Mouse (Mus musculus) inflammation-experienced regulatory T-cells, adult 6 months (primary cell): Measurements from ENCODE around the gene Dennd1b. TPM values are rescaled to one million over a fixed set of nuclear protein-coding genes. Genes with fewer than 3 reads are reported as not detected.

Experiments
- ATAC-seq: one replicate; pipeline ENCODE4 v1.8.0; 2017
- polyA plus RNA-seq, 3 experiments: library from polyadenylated mRNA; unstranded; fragments of 100-300 nt; shearing (Covaris generic); gene quantifications; one replicate each; pipeline ENCODE4 v1.2.1; 2017

The Dennd1b gene
- polyA plus RNA-seq, 3 experiments from 2014 or later, result 21.6 to 24.5 (median 22.3) TPM

DNA sequence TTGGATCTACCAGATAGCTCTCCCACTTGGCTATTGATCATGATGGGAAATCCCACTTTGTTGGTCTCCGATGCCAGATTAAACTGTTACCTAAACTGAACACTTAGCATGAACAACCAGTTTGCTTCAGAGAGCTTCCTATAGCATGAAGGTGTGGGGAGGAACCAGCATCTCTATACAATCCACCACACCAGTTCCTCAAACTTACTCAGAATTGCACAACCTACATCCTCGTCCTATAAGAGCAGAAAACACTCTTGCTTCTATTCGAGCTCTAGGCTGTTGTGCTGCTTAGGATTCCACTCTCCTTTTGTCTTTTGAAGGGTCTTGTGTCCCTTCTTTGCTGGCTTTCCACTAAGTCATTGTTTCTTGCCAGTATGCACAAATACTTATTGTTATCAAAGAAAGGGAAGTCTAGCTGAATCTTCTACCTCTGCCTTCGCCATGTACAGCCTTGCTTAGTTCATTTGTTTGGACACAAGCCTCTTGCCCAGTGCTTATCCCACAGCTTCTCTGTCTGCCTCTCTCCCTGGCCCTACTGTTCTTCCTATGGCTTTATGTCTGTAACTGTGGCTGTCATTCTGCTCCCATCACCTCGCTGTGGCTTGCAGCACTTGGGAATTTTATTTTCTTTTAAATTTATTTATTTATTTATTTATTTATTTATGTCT is 52.0 kb downstream of the Dennd1b start:
- ATAC-seq, result no peak

DNA sequence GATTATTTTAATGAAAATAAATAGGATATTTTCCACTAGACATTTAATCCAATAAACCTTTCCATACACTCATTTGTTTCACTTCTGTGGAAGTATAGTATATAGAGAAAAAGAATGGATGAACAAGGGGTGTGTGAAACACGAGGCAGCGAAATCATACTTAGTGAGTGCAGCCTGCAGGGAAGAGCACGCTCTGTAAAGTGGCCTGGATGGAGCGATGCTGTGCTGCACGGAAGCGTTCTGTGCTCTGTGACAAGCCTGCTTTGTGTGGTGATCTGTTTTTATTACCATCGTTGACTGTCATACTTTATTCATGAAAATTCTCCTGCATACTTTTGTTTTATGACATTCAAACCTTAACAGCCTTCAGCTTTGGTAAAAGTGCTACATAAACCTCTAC is 58.1 kb downstream of the Dennd1b start:
- no peak for ATAC-seq

DNA sequence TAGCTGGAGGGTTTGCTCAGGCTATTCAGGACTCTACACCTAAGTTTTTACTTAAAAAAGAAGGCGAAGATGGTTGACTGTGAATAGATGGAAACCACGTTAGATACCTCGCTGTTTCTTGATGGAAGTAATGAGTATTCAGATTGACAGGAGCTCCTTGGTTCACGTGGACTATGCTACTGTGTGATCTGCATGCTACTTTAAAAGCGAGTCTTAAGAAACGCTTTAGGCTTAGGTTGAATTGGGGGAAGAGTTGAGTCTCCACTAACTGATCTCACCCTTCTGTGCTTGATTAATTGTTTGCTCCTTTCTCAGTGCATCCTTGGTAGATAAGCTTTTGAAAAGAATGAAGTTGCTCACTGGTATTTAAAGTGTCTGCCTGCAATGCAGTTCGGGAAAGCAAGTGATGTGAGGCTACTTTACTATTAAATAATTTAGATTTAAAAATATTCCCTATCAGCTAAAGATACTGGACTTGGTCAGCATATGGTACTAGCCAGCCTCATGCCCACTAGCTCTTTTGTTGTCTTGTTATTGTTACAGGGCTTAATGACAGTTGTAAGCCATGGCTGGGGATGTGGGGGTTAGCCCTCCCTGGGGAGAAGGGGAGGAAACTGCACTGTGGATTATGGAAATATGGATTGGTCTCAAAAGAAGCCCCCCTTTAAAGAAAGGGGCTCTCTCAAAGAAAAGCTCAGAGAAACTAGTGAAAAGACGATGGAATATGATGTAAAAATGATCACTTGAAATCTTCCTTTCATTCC is 62.8 kb downstream of the Dennd1b start:
- ATAC-seq, result no peak

DNA sequence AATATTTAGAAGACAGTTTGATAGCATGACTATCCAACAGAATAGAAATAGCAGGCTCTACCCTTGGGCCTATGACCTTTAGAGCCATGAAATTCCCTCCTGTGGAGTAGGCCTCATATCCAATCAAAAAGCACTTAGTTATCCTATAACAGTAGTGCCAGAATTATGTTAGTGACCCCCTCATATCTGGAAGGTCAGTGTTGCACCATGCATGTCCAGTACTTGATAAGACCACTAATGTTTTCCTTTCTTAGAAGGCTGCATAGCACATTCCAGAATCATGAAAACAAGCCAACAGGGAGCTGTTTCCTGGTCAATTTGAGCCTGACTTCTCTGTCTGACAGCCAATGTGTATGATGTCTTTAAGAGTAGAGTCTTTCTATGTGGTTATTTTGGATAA is 66.3 kb downstream of the Dennd1b start:
- no peak for ATAC-seq

DNA sequence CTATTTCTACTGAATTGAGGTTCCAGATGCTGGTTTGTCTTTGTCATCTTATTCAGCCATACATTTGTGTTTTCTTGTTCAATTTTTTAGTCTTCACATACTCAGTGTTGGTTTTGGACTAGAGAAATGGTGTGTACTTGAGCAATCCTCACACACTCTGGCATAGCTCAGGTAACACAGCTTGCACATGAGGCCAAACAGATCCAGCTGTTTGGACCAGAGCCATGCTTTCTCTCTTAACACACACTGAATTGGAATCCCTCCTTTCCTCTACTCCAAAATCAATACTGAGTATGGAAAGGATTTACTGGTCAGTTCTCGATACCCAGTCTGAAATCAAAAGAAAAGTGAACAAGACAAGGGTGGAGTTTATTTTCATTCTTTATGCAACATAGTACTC is 69.2 kb downstream of the Dennd1b start:
- ATAC-seq, result no peak

DNA sequence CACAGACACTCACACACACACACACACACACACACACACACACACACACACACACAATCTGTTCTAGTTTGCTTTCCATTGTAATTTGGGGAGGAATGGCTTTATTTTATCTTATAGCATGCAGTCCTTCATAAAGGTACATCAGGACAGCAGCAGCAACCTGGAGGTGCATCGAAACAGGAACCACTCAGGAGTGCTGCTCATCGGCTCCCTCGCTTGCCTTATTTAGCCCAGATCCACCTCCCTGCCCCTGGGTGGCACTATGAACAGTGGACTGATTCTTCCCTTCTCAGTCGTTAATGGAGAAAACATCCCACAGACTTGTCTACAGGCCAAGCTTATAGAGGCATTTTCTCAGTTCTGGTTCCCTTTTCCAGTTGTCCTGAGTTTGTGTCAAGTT is 71.9 kb downstream of the Dennd1b start:
- ATAC-seq, result no peak

DNA sequence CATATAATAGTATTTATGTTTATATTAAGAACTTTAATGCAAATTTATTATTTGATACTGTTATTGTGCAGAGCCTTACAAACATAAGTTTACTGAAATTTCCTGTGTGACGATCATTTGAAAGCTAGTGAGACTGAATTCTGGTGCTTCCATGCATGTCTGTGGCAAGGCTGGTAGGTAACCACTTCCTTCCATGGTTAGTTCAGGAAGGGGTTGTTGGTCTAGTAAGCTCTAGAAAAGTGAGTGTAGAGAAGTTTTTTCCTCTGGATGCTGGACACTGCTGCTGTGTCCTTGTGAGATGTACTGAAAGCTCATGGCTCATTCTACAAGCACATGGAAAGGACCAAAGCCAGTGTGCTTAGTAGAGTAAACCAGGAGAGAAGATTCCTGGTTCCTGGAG is 73.1 kb downstream of the Dennd1b start:
- peak; percentile 43 for ATAC-seq

DNA sequence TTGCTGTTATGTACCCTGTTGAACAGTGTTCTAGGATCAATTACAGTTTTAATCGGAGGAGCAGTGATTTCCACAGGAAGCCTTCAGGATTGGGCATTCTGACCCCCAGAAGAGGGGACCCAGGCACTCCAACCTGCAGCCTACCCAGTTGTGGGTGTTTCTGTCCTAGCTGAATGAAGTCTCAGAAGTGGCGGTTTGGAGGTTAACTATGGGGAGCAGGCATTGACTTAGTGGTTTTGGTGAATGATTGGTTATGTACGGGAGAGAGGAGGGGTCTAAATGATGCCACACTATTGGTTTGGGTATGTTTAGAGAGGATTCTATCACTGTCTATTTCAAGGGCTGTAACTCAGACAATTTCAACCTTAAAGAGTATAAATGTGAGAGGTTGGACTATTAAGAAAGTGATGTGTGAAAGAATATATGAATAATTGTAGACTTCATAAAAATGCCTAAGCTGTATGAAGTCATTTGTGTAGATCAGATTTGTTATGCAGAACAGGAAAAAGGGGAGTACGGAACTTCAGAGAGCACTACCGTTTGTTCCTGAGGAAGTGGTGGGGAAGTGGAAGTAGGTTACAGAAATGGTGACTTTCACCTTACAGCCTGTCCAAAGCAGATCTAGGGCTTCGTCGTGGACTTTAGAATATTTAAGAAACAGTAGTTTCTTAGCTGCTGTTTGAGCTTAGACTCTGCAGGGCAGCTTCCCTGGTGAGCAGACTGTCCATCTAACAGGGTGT is 73.7 kb downstream of the Dennd1b start:
- ATAC-seq, result no peak

DNA sequence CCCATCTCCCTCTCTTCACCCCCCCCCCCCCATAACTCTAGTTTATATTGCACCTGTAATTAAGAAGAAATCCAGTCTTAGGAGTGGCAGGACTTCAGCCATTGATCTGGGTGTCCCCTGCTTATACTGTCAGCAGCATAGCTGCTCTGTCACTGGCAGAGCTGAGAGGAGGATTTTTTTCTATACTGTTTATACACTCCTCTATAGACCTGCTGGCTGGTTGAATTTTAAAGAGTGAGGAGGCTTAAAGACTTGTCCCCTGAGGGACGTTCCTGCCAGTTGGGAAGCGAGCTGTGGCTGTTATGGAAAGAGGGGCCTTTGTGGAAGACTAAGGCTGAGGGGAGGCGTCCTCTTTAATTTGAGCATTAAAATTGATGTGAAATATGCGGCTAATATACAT is 74.8 kb downstream of the Dennd1b start:
- ATAC-seq, result no peak

DNA sequence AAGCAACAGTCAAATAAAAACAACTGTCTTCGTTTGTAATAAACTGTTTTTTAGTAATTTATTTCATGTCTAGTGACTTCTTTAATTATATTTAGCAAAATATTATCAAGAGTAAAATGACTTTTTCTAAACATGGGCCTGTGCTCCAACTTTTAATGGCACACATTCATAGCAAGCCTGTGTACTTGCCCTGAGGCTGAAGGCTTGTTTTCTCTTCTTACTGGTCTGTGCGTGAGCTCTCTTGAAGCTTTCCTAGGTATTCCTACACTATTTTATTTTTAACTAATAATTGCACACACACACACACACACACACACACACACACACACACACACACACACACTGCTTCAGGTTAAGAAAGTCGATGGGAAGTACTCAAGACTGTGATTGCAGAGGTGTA is 75.4 kb downstream of the Dennd1b start:
- no peak for ATAC-seq

DNA sequence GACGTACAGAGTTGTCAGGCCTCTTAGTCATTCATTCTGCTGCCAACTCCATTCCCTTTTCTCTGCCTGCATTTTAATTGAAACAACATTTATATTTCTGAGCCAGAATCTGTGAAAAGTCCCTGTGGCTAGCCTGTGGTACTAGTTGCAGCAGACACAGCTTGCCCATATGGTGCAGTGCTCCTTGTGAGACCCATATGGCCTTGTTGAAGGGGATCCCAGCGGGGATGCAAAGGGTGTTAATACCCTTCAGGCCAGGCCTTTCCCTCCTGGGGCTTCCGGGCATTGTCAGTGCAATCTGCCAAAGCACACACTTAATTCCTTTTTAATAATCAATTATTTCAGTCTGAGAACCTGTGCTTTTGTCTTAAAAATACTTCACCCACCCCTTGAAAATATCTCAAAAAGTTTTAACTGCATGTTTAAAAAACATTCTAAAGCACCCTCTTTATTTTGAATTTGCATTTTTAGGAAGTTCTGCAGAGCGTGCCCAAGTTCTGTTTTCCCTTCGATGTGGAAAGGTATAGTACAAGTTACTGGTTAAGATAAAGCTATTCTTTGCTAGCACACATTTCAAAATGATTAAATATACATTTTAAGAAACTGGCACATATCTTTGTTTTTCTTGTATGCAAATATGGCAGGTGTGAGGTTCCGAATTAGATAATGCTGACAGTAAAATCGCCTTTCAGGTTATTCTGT is 76.4 kb downstream of the Dennd1b start:
- no peak for ATAC-seq

DNA sequence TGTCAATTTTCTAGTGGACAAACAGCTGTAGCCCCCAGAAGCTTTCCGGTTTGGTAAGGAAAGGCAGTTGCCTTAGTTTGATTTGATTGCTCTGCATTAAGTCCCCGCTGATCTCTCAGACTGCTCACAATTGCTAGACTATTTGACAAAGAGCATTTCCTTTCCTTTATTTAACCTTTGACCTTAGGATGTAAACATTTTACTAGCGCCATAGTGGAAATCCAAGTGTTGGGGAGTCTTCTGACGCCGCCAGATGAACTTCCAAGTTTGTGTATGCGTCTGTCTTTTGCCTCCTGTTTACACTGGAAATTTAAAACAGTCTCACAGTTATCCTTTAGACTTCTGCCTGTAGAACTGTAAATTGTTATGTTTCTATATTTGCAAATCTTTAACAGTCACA is 85.8 kb downstream of the Dennd1b start:
- no peak for ATAC-seq

DNA sequence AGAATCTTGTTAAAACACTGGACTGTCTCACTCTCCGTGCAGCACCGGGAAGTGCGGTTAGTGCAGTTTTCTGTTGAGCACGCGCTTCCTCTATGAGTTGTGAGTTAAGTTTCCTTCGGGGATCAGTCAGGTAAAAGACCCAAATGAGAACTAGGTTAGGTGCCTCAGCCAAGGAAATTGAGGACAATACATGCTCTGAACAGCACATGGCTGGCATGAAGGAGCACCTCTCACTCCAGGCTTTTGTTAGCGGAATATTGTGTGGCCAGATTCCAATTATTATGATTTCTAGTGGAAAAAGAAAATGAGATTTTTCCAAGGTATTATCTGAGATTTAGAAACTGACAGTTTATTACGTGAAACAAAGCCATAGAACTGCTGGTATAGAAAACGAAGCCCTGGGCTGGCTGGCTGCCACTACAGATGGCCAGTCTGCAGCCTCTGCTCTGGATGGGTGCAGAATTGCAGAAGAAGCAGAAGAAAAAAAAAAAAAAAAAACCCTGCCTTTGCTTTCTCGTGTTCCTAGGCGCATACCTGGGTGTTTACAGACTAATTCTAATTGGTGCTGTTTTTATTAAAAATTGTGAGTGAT is 86.7 kb downstream of the Dennd1b start:
- no peak for ATAC-seq

DNA sequence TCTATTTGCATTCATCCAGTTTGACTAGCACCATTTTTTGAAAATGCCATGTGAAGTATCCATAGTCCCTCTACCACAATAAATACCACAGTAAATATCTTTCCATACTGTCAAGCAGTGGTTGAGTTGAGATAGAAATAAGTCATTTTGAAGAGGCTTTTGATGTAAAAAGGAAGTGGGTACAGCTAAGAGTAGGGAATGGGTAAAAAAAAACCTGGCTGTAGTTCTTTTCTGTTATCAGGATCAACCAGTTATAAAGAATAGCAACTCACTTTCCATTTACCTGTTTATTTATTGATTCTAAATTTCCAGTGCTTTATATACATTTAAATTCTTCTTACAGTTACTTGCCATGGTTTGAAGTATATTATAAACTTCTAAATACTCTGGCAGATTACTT is 89.8 kb downstream of the Dennd1b start:
- no peak for ATAC-seq

DNA sequence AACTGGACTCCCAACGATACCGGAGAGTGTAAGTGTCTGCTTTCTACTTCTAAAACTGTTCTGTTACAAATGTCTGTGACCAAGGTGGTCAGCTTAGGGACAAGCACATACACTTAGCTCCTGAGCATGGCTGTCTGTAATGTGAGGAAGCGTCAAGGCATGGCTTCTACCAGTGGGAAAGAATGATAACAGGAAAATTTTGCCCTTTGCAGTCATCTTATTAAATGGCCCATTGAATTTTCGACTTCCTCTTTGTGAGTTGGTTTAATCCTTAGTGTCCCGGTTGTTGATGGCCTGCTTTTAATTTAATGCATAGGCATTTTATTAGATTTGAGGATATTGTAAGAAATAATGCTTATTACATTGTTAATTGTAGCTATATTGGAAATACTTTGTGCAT is 97.1 kb downstream of the Dennd1b start:
- ATAC-seq, result no peak

DNA sequence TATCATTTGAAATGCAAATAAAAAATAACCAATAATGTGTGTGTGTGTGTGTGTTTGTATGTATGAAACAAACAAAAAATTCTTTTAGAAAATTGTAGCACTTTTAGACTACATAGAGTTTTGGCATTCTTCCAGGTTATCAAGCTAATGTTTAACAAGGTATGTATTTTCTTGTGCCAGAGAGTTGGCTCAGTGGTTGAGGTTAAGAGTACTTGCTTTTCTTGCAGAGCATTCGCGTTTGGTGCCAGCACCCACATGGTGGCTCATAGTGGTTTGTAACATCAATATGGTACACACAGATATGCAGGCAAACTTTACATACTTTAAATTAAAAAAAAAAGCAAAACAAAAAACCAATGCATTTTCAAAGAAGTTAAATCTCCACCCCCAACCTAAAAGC is 101.5 kb downstream of the Dennd1b start:
- ATAC-seq, result no peak

DNA sequence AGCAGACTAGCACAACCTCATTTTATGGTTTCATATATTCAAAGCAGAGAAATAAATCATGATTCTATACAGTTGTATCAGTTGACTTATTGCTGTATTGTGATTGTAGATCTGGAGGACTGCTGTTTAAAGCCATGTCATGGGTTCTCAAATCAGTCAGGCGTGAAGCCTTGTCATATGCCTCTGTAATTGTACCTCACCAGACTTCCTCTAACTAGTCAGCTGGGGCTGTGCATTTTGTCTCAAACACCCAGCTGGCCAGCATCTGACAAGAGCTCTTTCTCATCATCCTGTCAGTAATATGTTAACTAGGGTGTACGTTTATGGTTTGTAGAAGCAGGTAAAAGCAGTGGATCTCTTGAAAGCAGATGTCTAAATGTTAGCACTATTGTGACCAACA is 104.0 kb downstream of the Dennd1b start:
- no peak for ATAC-seq

DNA sequence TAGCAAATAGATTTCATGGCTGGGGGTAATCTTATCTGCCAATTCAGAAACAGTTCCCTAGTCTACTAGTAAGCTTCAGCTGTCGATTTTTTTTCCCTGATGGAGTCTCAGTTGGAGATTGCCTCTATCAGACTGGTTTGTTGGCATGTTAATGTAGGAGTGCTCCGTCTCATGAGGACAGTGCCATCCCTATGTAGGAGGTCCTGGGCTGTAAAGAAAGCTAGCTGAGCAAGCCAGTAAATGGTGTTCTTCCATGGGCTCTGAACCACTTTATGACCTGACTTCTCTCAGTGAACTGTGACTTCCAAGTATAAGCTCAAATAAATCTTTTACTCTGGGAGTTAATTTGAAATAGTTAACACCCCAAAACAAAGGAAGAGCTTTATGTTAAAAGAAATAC is 107.8 kb downstream of the Dennd1b start:
- ATAC-seq, result no peak

DNA sequence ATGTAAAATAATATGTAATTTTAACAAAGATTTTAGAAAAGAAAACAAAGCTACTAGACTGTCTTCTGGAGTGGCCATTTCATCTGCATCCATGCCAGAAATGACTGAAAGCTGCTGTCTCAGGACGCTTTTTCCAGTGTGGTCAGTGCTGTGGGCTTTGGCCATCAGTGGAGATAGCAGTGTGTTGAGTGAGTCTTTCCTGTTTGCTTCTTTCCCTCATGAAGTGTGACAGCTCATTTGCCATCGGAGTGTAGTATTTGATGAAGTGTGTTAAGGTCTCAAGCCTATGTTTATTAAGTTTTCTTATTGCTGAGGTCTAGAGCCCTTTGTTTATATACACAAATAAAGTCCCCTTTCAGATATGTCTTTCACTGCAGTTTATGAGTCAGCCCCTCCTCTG is 112.4 kb downstream of the Dennd1b start:
- no peak for ATAC-seq

DNA sequence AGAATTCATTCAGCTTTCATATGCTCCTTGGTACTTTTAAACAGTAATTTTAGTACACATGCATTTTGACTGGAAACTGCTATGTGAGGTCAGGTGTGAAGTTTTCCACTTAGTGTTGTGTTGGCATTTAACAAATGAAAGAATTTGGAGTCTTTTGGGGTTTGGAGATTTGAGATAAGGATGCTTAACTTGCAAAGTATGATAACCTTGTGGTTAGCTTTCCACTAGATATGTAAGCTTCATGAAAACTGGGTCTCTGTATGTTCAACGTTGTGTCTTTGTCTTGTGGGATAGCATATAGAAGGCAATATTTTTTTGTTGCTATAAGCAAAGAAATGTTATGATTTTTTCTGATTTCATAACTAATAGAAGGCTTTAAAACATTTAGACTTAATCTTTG is 114.8 kb downstream of the Dennd1b start:
- ATAC-seq, result no peak

DNA sequence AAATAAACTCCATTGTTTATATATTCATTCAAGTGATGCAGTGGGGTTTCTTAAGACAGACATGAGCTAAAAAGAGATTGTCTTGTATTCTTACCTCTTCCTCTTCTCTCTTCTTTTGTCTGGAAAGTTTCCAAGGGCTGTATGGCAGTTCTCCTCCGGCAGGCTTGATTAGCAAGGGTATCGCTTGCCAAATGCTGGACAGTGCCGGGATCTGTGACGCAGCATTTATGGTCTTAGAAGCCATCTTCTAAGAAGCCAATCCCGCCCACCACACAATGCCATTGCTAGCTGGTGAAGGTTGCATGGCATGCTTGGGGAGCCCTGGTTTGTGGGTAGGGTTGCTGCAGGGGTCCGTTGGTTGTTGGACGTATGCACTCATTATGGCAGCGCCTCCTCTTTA is 115.8 kb downstream of the Dennd1b start:
- no peak for ATAC-seq

DNA sequence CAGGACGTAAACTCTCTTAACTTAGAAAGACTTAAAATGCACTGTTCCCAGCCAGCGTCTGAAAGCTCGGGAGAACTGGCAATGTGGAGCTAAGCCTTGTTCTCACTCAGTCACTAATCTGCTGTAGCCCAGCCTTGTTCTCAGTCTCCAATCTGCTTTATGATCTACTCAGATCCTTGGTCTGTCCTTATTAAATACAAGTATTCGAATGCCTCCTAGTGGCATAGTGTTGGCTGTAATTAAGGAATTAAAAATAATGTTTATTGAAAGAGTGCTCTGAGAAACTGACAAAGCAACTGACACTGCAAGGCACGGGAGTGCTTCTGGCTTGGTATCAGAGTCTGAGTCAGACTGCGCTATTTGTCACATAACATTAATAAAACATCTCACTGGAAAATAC is 116.3 kb downstream of the Dennd1b start:
- no peak for ATAC-seq
